Mouse (Mus musculus) bone marrow, adult 2 months (tissue): ENCODE results near the gene Tspan3. TPM values are rescaled to one million over a fixed set of nuclear protein-coding genes. Genes with fewer than 3 reads are reported as not detected.

ENCODE experiments used
- H3K27ac ChIP-seq: fragments of 200-500 bp; 2 replicates; pipeline ENCODE4 v1.5.1; 2012; ENCODE audit warnings: low read depth, mild to moderate bottlenecking, control low read depth, inconsistent platforms, low read length; ENCODE audit not compliant: control insufficient read depth, poor library complexity, insufficient read depth
- H3K4me1 ChIP-seq: fragments of 200-500 bp; 2 replicates; pipeline ENCODE4 v1.6.1; 2011; ENCODE audit warnings: low read length; ENCODE audit not compliant: control insufficient read depth, insufficient read depth
- H3K4me3 ChIP-seq: fragments of 200-500 bp; replicated peaks from 2 replicates; pipeline ENCODE3; 2011; ENCODE audit warnings: mild to moderate bottlenecking, low read depth, low read length, control low read depth; ENCODE audit not compliant: control insufficient read depth
- CTCF ChIP-seq: fragments of 200-500 bp; IDR thresholded peaks from 2 replicates; pipeline ENCODE4 v1.5.1; 2011; ENCODE audit warnings: low read length, control low read depth; ENCODE audit not compliant: control insufficient read depth, insufficient read depth
- POLR2A ChIP-seq: fragments of 200-500 bp; IDR thresholded peaks from 2 replicates; pipeline ENCODE4 v1.6.1; 2011; ENCODE audit warnings: low read depth, mild to moderate bottlenecking, control low read depth, low read length, borderline replicate concordance; ENCODE audit not compliant: control insufficient read depth
- WGBS: fragments of 180-500 bp; shearing (Covaris S2); methylation state at CpG from one replicate; pipeline ENCODE4 v1.1.7; 2018; 5-methylcytosine and 5-hydroxymethylcytosine counted together
- polyA plus RNA-seq: library from polyadenylated mRNA; stranded (reverse); fragments of >200 nt; gene quantifications from 2 replicates; pipeline ENCODE4 v1.2.4, GENCODE M21; 2011; ENCODE audit warnings: low replicate concordance; ENCODE audit not compliant: missing spikeins, insufficient read depth, insufficient read length

Tspan3 gene
- polyA plus RNA-seq, 1 experiment, result 9.4 TPM

DNA sequence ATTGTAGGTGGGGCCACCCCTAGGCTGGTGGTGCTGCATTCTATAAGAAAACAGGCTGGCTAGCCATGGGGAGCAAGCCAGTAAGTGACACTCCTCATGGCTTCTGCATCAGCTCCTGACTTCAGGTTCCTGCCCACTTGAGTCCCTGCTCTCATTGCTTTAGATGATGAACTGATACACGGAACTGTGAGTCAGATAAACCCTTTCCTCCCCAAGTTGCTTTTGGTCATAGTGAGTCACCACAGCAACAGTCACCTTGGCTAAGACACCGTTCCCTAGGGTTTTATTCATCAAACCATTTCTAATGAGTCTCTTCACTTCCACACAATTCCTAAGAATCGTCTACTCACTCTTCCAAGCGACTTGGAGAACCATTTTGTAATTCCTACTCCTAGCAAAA lies 31.6 kb upstream of the Tspan3 start:
- 79% methylated on average over 4 of the region's 4 CpGs for WGBS
- TF ChIP-seq POLR2A, result no peak
- no peak for TF ChIP-seq CTCF
- Histone ChIP-seq H3K4me3 (no peak overlapping the region), H3K4me1 (no peaks in the 10 kb centered on the region), H3K27ac (no peak overlapping the region)

GRCm38 (mm10) chr9:56195193-56195592 lies 29.9 kb upstream of the Tspan3 start:
- no peaks in the 10 kb centered on the region for H3K4me1 ChIP-seq
- no peak for TF ChIP-seq POLR2A
- TF ChIP-seq CTCF, result no peak
- H3K27ac ChIP-seq, result no peak overlapping the region
- H3K4me3 ChIP-seq, result no peak overlapping the region
- WGBS, result 62% methylated on average over 3 of the region's 3 CpGs

GRCm38 (mm10) chr9:56191498-56192455 lies 26.5 kb upstream of the Tspan3 start:
- Histone ChIP-seq H3K4me1 (no peaks in the 10 kb centered on the region; the same call in 1 of the 2 replicates), H3K4me3 (no peak overlapping the region), H3K27ac (no peak overlapping the region)
- no peak for TF ChIP-seq POLR2A
- TF ChIP-seq CTCF, result no peak
- WGBS, result 69% methylated on average over 11 of the region's 11 CpGs

DNA sequence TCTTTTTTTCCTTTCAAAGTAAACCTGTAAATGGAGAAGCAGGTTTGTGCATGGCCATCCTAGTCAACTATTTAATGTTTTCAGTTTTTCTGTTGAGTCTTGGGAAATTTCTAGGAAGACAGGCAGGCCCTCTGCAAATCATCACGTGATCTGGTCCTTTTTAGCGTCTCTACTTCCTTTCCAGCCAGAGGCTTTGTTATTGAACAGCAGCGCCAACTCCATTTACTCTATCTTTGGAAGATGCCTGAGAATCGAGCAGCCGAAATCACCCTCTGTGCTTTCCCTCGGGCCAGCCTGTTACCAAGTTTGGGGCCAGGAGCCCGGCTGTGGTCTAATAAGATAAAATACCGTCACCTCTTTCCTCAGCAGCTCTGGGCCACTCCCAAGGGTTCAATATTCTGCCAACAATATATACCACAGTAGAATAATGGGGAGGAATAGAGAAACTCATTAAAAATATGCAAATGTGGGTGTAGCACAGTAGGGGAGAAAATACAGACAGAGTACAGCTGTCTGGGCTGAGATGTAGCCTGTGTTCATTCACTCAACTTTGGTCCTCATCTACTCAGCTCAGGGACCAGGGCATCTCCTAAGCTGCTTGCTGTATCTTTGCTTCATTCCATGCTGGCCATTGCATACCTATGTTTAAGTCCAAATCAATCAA lies 15.0 kb upstream of the Tspan3 start:
- no peak overlapping the region for H3K27ac ChIP-seq
- H3K4me1 ChIP-seq, result no peaks in the 10 kb centered on the region
- H3K4me3 ChIP-seq, result no peak overlapping the region
- TF ChIP-seq CTCF (no peak), POLR2A (no peak)
- 46% methylated on average over 8 of the region's 8 CpGs for WGBS

- H3K4me3 ChIP-seq, result no peak overlapping the region
- H3K27ac ChIP-seq, result no peak overlapping the region
- WGBS, result 73% methylated on average over 6 of the region's 6 CpGs
- TF ChIP-seq CTCF (no peak), POLR2A (no peak)
- H3K4me1 ChIP-seq, result no peaks in the 10 kb centered on the region
Measured at GRCm38 (mm10) chr9:56179416-56180117, 14.3 kb upstream of the Tspan3 start.

DNA sequence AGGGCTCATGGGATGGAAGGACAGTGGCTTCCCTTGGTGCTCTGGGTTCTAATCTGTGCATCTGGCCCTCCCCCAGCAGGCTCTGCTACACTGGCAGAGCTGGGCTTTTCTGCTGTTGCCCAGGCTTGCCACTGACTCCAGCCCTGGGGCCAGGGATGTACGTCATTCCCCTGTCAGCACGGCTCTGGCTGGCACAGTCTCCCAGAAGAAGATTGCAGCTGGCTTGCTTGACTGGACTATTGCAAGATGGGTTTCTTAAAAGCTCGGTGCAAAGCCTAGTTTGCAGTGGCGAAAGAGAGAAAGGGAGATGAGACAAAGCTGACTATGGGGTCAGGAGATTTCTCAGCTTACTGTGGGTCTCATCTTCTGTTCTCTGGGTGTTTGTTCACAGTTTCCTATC lies 12.1 kb upstream of the Tspan3 start:
- H3K4me3 ChIP-seq, result no peak overlapping the region
- no peak for TF ChIP-seq POLR2A
- no peak for TF ChIP-seq CTCF
- H3K27ac ChIP-seq, result no peak overlapping the region
- WGBS, result 76% methylated on average over 4 of the region's 4 CpGs
- no peaks in the 10 kb centered on the region for H3K4me1 ChIP-seq

- no peak overlapping the region for H3K27ac ChIP-seq
- H3K4me1 ChIP-seq, result no peaks in the 10 kb centered on the region
- TF ChIP-seq CTCF (no peak), POLR2A (no peak)
- 77% methylated on average over 3 of the region's 3 CpGs for WGBS
- H3K4me3 ChIP-seq, result no peak overlapping the region
Measured at GRCm38 (mm10) chr9:56175316-56175715, 10.0 kb upstream of the Tspan3 start.

- TF ChIP-seq CTCF, result no peak
- TF ChIP-seq POLR2A, result no peak
- 82% methylated on average over 6 of the region's 6 CpGs for WGBS
- H3K4me1 ChIP-seq, result peaks cover 2% of the 10 kb centered on the region
- H3K4me3 ChIP-seq, result no peak overlapping the region
- H3K27ac ChIP-seq, result no peak overlapping the region
Measured at GRCm38 (mm10) chr9:56167690-56168089, 2.4 kb upstream of the Tspan3 start.

- Histone ChIP-seq H3K4me1 (peaks cover 2% of the 10 kb centered on the region), H3K4me3 (no peak overlapping the region), H3K27ac (no peak overlapping the region)
- WGBS, result 15% methylated on average over 5 of the region's 5 CpGs
- TF ChIP-seq POLR2A (no peak), CTCF (no peak)
Measured at GRCm38 (mm10) chr9:56166161-56166560, 884 bp upstream of the Tspan3 start.
